Mouse (Mus musculus) liver, embryonic 13.5 days (tissue): ENCODE measurements around the gene Prr5. TPM values are rescaled to one million over a fixed set of nuclear protein-coding genes. Genes with fewer than 3 reads are reported as not detected.
"Not testable (repeated sequence)": the region's sequence is repeated elsewhere in the genome, so short reads cannot be mapped to it uniquely, and the experiment has no call there.

Experiments
- ATAC-seq: fragments of 200-750 bp; cut with Nextera tagmentation; 2 replicates; pipeline ENCODE4 v1.8.0; 2017; ENCODE audit warnings: low read depth, mild to moderate bottlenecking, moderate number of reproducible peaks, moderate library complexity
- DNase-seq: peaks from one replicate; pipeline ENCODE4 v3.0.0; 2022
- H3K27ac ChIP-seq: fragments of 300-500 bp; sonication (generic); 2 replicates; pipeline ENCODE4 v1.5.1; 2015; ENCODE audit warnings: moderate library complexity, mild to moderate bottlenecking, inconsistent platforms
- H3K27me3 ChIP-seq: fragments of 300-500 bp; sonication (generic); 2 replicates; pipeline ENCODE4 v1.6.1; 2015; ENCODE audit warnings: mild to moderate bottlenecking, inconsistent platforms
- H3K36me3 ChIP-seq: fragments of 300-500 bp; sonication (generic); 2 replicates; pipeline ENCODE4 v1.6.1; 2015; ENCODE audit warnings: mild to moderate bottlenecking, inconsistent platforms
- H3K4me1 ChIP-seq: fragments of 300-500 bp; sonication (generic); replicated peaks from 2 replicates; pipeline ENCODE4 v1.6.1; 2015; ENCODE audit warnings: inconsistent platforms
- H3K4me2 ChIP-seq: fragments of 300-500 bp; sonication (generic); 2 replicates; pipeline ENCODE4 v1.6.1; 2015; ENCODE audit warnings: inconsistent platforms, mild to moderate bottlenecking, moderate library complexity
- H3K4me3 ChIP-seq: fragments of 300-500 bp; sonication (generic); replicated peaks from 2 replicates; pipeline ENCODE4 v1.5.1; 2015; ENCODE audit warnings: mild to moderate bottlenecking, inconsistent platforms
- H3K9ac ChIP-seq: fragments of 300-500 bp; sonication (generic); 2 replicates; pipeline ENCODE4 v1.6.1; 2015; ENCODE audit warnings: mild to moderate bottlenecking, inconsistent platforms
- H3K9me3 ChIP-seq: fragments of 300-500 bp; sonication (generic); replicated peaks from 2 replicates; pipeline ENCODE4 v1.6.1; 2016; ENCODE audit warnings: inconsistent platforms
- WGBS: fragments of 180-500 bp; shearing (Covaris S2); methylation state at CpG from one replicate; pipeline ENCODE4 v1.1.7; 2015; ENCODE audit not compliant: insufficient replicate concordance; 5-methylcytosine and 5-hydroxymethylcytosine counted together
- polyA plus RNA-seq: library from polyadenylated mRNA; unstranded; fragments of >200 nt; fragmentation: Nextera tagmentation; extraction: Ambion mirVana; gene quantifications from 2 replicates; pipeline ENCODE4 v1.2.1, GENCODE M21; 2015

Prr5 gene
- polyA plus RNA-seq, 1 experiment from 2014 or later = 7.6 TPM

GRCm38 (mm10) chr15:84719791-84720190 is 50.4 kb downstream of the Prr5 start, which contains the start of gene Arhgap8:
Gene Arhgap8, plus strand, starts transcription at chr15:84720052.
- ATAC-seq (peak; percentile 47), DNase-seq (no peak)
- no peaks in the 10 kb centered on the region for H3K36me3 ChIP-seq
- H3K4me1 ChIP-seq = peaks cover 14% of the 10 kb centered on the region
- H3K27me3 ChIP-seq = peaks cover 38% of the 10 kb centered on the region
- H3K9ac ChIP-seq = no peak within 1 kb of the TSS
- no peak within 1 kb of the TSS for H3K27ac ChIP-seq
- peak within 1 kb of the TSS; percentile 42 for H3K4me3 ChIP-seq
- H3K4me2 ChIP-seq = peak within 1 kb of the TSS; percentile 64
- H3K9me3 ChIP-seq = no peaks in the 10 kb centered on the region
- 10% methylated on average over 12 of the region's 24 CpGs for WGBS

DNA sequence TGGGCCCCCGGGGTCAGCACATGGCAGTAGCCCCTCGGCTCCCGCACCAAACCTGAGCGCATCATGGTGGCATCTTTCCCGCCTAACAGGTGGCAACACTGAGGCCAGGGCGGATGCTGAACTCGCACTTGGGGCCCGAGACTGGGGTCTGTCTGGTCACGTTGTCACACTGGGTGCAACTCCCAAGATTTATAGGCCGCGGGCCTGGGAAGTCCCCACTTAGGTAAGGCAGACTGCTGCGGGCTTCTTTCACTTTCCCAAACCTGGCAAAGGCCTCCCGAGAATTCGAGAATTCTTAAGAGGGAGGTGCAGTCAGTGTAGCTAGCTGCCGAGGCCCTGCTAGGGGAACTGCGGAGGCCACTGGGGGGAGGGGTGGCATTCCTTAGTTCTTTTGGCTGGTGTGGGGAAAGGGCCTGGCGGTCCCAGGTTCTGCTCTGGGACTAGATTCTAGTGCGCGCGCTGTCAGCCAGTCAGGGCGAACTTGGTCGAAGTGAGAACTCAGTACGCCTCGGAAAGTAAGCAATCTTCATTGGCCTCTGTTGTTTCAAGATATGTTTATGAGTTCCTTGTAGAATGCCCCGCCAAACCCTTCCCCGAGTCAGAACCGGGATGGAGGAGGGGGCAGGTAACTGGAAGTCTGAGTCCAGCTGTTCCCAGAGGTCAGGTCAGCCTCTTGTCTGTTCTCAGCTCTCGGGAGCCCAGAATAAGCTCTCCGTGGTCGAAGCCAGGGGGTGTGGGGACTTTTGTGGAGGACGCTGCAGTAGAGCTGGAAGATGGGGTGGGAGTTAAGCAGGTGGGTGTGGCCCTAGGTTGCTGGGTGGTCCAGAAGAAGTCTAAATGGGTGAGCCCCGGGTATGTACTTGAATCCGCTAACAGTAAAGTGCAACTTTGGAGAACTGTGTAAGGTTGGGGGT is 51.1 kb downstream of the Prr5 start:
- no peak; the same call in 1 of the 2 replicates for ATAC-seq
- no peak for DNase-seq
- Histone ChIP-seq H3K4me1 (peaks cover 11% of the 10 kb centered on the region), H3K36me3 (no peaks in the 10 kb centered on the region), H3K27me3 (peaks cover 36% of the 10 kb centered on the region), H3K9ac (no peak overlapping the region), H3K9me3 (no peaks in the 10 kb centered on the region), H3K4me3 (peak overlapping the region; percentile 42), H3K27ac (no peak overlapping the region), H3K4me2 (peak overlapping the region; percentile 64)
- WGBS = 5% methylated on average over 33 of the region's 33 CpGs

GRCm38 (mm10) chr15:84723656-84724055 is 54.2 kb downstream of the Prr5 start:
- not testable (repeated sequence) for H3K27ac ChIP-seq, H3K9ac ChIP-seq, H3K36me3 ChIP-seq, ATAC-seq, H3K9me3 ChIP-seq, H3K4me2 ChIP-seq, H3K4me3 ChIP-seq, DNase-seq
- H3K4me1 ChIP-seq = peaks cover 11% of the 10 kb centered on the region
- 75% methylated on average over 1 of the region's 1 CpGs for WGBS
- H3K27me3 ChIP-seq = peaks cover 32% of the 10 kb centered on the region

DNA sequence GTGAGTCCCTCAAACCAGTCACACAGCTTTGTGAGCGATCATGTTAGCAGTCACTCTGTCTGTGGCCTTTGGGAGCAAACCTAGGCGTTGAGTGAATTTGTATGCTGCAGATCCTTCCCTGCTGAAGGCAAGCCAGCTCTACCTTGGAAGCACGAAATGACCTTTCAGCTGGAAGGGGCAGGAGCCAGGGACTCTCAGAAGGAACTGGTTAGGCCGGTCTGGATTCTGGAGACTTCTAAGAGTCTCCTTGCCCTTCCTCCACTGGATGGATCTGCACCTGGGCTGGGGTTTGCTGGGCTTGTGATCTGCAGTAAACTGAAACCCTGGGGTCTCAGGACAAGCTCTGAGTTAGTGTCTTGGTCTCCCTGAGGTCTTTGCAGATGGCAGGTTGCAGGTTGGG is 54.8 kb downstream of the Prr5 start:
- Histone ChIP-seq H3K4me3 (no peak overlapping the region), H3K9me3 (no peaks in the 10 kb centered on the region), H3K4me2 (no peak overlapping the region), H3K27ac (no peak overlapping the region), H3K36me3 (no peaks in the 10 kb centered on the region), H3K9ac (no peak overlapping the region), H3K4me1 (peaks cover 11% of the 10 kb centered on the region), H3K27me3 (peaks cover 26% of the 10 kb centered on the region)
- WGBS = 54% methylated on average over 4 of the region's 4 CpGs
- DNase-seq (no peak), ATAC-seq (no peak)

DNA sequence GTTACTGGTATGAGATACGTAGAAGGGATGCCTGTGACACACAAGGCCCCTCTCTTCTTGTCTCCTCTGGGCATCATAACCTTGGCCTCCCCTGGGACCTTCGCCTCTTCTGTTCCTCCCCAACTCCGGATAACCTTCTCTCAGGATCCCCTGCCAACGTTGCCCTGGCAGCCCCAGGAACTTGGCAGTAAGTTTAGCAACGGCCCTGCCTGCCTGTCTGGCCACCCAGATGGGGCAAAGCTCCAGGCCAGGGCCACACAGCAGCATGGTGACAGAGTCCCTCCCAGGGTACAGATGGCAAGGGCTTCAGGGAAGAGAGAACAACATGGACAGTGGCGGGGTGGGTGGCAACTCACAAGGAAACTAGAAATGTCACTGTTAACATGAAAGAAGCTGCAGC is 60.3 kb downstream of the Prr5 start:
- H3K4me2 ChIP-seq = no peak overlapping the region
- H3K4me3 ChIP-seq = no peak overlapping the region
- no peak overlapping the region for H3K9ac ChIP-seq
- no peak overlapping the region for H3K27ac ChIP-seq
- WGBS = 60% methylated on average over 6 of the region's 6 CpGs
- no peak for DNase-seq
- no peaks in the 10 kb centered on the region for H3K4me1 ChIP-seq
- H3K36me3 ChIP-seq = no peaks in the 10 kb centered on the region
- no peaks in the 10 kb centered on the region for H3K9me3 ChIP-seq
- H3K27me3 ChIP-seq = no peaks in the 10 kb centered on the region
- ATAC-seq = no peak

- H3K9ac ChIP-seq = no peak overlapping the region
- no peaks in the 10 kb centered on the region for H3K9me3 ChIP-seq
- DNase-seq (no peak), ATAC-seq (no peak)
- no peak overlapping the region for H3K4me3 ChIP-seq
- WGBS = 41% methylated on average over 1 of the region's 1 CpGs
- H3K27me3 ChIP-seq = no peaks in the 10 kb centered on the region
- no peak overlapping the region for H3K4me2 ChIP-seq
- no peak overlapping the region for H3K27ac ChIP-seq
- H3K36me3 ChIP-seq = no peaks in the 10 kb centered on the region
- no peaks in the 10 kb centered on the region for H3K4me1 ChIP-seq
Observed at GRCm38 (mm10) chr15:84730893-84731292, 61.5 kb downstream of the Prr5 start.

DNA sequence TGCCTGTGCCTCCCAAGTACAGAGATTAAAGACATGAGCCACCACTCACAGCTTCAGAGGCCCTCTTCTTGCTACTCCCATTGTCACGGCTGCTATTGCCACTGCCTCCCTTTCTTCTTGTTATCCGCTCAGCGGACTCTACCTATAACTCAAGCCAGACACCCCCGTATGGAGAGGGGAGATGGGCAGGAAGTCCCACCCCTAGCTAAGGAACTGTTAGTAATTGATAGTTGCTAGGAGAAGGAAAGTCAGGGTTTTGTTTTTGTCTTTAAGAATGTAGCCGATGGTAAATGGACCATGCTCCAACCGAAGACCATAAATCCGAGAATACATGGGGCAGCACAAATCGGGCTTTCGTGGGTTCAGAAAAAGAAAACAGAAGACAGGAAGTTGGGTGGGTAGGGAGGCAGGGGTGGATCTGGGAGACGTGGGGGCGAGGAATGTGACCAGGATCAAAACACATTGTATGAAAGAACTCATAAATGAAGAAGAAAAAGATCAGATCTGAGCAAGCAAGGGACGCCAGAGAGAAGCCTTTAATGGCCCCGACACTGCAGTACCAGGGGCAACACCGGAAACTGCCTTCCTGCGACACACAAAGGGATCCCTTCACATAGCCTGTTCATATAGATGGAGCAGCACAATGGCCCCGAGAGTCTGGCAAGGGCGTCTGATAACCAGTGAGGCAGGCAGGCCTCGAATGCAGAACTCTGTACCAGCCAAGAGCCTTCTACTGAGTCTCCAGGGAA is 62.4 kb downstream of the Prr5 start:
- Histone ChIP-seq H3K9me3 (no peaks in the 10 kb centered on the region), H3K4me3 (no peak overlapping the region), H3K9ac (no peak overlapping the region), H3K27me3 (no peaks in the 10 kb centered on the region), H3K4me1 (no peaks in the 10 kb centered on the region), H3K36me3 (no peaks in the 10 kb centered on the region), H3K27ac (no peak overlapping the region), H3K4me2 (no peak overlapping the region)
- ATAC-seq (no peak), DNase-seq (no peak)
- WGBS = 42% methylated on average over 18 of the region's 18 CpGs

GRCm38 (mm10) chr15:84732425-84732749 is 63.0 kb downstream of the Prr5 start:
- H3K36me3 ChIP-seq = no peaks in the 10 kb centered on the region
- 53% methylated on average over 4 of the region's 4 CpGs for WGBS
- H3K27me3 ChIP-seq = no peaks in the 10 kb centered on the region
- H3K4me2 ChIP-seq = no peak overlapping the region
- no peaks in the 10 kb centered on the region for H3K9me3 ChIP-seq
- H3K4me1 ChIP-seq = no peaks in the 10 kb centered on the region
- no peak overlapping the region for H3K27ac ChIP-seq
- DNase-seq (no peak), ATAC-seq (no peak)
- no peak overlapping the region for H3K4me3 ChIP-seq
- H3K9ac ChIP-seq = no peak overlapping the region

DNA sequence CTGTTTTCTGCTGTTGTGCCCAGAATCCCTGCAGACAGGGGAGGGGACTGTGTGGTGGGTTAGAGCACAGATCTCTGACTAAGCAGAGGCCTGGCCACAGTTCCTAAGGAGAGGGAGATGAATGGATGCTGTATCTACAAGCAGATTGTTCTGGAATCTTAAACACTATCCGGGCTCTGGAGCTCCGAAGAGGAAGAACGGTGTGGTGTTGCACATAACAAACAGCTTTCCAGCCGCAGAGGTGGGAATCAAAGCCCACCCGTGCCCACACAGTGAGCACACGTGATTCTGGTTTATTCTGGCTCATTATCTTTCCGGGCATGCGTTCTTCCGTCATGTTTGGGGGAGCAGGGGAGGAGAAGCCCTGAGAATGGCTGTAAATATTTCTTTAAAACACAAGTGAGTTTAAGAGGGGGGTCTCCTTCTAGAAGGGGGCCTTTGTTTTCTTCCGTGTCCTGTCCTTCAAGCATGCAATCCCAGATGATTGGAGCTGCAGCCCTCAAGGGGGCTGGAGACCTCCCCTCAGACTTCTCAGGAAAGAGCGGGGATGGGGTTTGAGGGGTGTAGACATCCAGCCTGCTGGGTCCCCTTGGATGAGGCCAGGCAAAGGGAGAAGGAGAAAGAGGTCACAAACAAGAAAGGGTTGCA is 67.0 kb downstream of the Prr5 start:
- Histone ChIP-seq H3K4me1 (0 out of 2 replicates have a peak, but pooled peaks cover 4% of the 10 kb centered on the region), H3K4me3 (no peak overlapping the region), H3K9me3 (no peaks in the 10 kb centered on the region), H3K27me3 (no peaks in the 10 kb centered on the region), H3K9ac (no peak overlapping the region), H3K4me2 (no peak overlapping the region), H3K36me3 (no peaks in the 10 kb centered on the region), H3K27ac (no peak overlapping the region)
- DNase-seq = no peak
- ATAC-seq = no peak
- 65% methylated on average over 11 of the region's 11 CpGs for WGBS

GRCm38 (mm10) chr15:84736994-84737346 is 67.5 kb downstream of the Prr5 start:
- Histone ChIP-seq H3K4me1 (0 out of 2 replicates have a peak, but pooled peaks cover 4% of the 10 kb centered on the region), H3K27ac (no peak overlapping the region), H3K36me3 (no peaks in the 10 kb centered on the region), H3K27me3 (no peaks in the 10 kb centered on the region), H3K4me2 (no peak overlapping the region), H3K9me3 (no peaks in the 10 kb centered on the region), H3K9ac (no peak overlapping the region), H3K4me3 (no peak overlapping the region)
- ATAC-seq (no peak), DNase-seq (no peak)
- 24% methylated on average over 2 of the region's 4 CpGs for WGBS

GRCm38 (mm10) chr15:84738246-84738645 is 68.8 kb downstream of the Prr5 start:
- Histone ChIP-seq H3K9ac (no peak overlapping the region), H3K27ac (no peak overlapping the region), H3K4me1 (0 out of 2 replicates have a peak, but pooled peaks cover 4% of the 10 kb centered on the region), H3K36me3 (no peaks in the 10 kb centered on the region), H3K4me2 (no peak overlapping the region), H3K4me3 (no peak overlapping the region), H3K9me3 (no peaks in the 10 kb centered on the region), H3K27me3 (no peaks in the 10 kb centered on the region)
- 73% methylated on average over 7 of the region's 7 CpGs for WGBS
- no peak for DNase-seq
- no peak for ATAC-seq
